Mouse (Mus musculus) hindbrain, embryonic 15.5 days (tissue): ENCODE measurements at regions not wholly inside any gene's neighbourhood (a gene's known extent, or its start where the extent isn't known, plus 50 kb on each side); places are given as distances from the start of the nearest gene placed in this dataset.

Experiments used
- ATAC-seq: fragments of 200-750 bp; cut with Nextera tagmentation; 2 replicates; pipeline ENCODE4 v1.8.0; 2017; ENCODE audit warnings: low read depth, moderate number of reproducible peaks, moderate TSS enrichment; ENCODE audit not compliant: low FRiP score
- H3K27ac ChIP-seq: fragments of 300-500 bp; sonication (generic); replicated peaks from 2 replicates; pipeline ENCODE4 v1.5.1; 2015; ENCODE audit warnings: mild to moderate bottlenecking, inconsistent platforms
- H3K27me3 ChIP-seq: fragments of 300-500 bp; sonication (generic); 2 replicates; pipeline ENCODE4 v1.6.1; 2015; ENCODE audit warnings: control low read depth, inconsistent platforms
- H3K36me3 ChIP-seq: fragments of 300-500 bp; sonication (generic); 2 replicates; pipeline ENCODE4 v1.6.1; 2015; ENCODE audit warnings: control low read depth, inconsistent platforms
- H3K4me1 ChIP-seq: fragments of 300-500 bp; sonication (generic); replicated peaks from 2 replicates; pipeline ENCODE4 v1.6.1; 2015; ENCODE audit warnings: control low read depth, inconsistent platforms
- H3K4me2 ChIP-seq: fragments of 300-500 bp; sonication (generic); 2 replicates; pipeline ENCODE4 v1.6.1; 2015; ENCODE audit warnings: moderate library complexity, mild to moderate bottlenecking, inconsistent platforms
- H3K4me3 ChIP-seq: fragments of 300-500 bp; sonication (generic); 2 replicates; pipeline ENCODE4 v1.5.1; 2015; ENCODE audit warnings: mild to moderate bottlenecking, inconsistent platforms
- H3K9ac ChIP-seq: fragments of 300-500 bp; sonication (generic); 2 replicates; pipeline ENCODE4 v1.6.1; 2015; ENCODE audit warnings: inconsistent platforms
- H3K9me3 ChIP-seq: fragments of 300-500 bp; sonication (generic); 2 replicates; pipeline ENCODE4 v1.6.1; 2016; ENCODE audit warnings: control low read depth, inconsistent platforms
- WGBS: fragments of 180-500 bp; shearing (Covaris S2); methylation state at CpG from one replicate; pipeline ENCODE4 v1.1.7; 2015; 5-methylcytosine and 5-hydroxymethylcytosine counted together

GRCm38 (mm10) chr17:9281891-9282290 is 140.0 kb upstream of the Gm17728 start:
- Histone ChIP-seq H3K4me2 (no peak overlapping the region), H3K9ac (no peak overlapping the region), H3K4me3 (no peak overlapping the region), H3K4me1 (peaks cover 10% of the 10 kb centered on the region), H3K27ac (no peak overlapping the region), H3K27me3 (no peaks in the 10 kb centered on the region), H3K9me3 (no peaks in the 10 kb centered on the region), H3K36me3 (no peaks in the 10 kb centered on the region)
- ATAC-seq, result no peak
- 82% methylated on average over 5 of the region's 5 CpGs for WGBS

DNA sequence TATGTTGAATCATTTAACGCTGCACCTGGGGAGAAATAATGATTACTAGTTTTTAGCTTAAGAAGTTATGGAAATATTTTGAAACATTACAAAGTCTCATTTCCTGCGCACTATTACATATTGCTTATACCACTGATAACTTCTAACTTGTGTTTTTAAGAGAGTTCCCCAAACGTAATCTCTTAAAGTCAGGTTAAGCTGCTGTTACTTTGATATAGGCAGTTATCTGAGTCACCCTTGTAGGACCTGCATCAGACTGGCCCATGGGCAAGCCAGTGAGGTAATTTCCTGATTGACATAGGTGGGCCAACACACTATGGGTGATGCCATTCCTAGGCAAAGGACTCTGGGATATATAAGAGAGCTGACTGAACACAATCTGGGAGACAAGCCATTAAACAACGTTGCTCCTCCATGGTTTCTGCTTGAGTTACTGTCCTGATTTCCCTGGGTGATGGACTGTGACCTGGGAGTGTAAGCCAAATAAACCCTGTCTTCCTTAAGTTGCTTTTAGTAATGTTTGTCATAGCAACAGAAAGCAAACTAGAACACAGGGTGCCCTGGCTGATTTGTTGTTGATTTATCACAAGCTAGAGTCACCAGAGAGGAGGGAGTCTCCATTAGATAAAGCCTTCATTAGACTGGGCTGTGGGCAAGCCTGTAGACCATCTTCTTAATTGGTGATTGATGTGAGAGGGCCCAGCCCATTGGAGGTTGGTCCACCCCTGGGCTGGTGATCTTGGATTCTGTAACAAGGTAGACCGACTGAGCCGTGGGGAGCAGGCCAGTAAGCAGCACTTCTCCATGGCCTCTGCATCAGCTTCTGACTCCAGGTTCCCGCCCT is 139.3 kb upstream of the Gm17728 start:
- Histone ChIP-seq H3K27ac (no peak overlapping the region), H3K36me3 (no peaks in the 10 kb centered on the region), H3K4me2 (no peak overlapping the region), H3K4me1 (peaks cover 10% of the 10 kb centered on the region), H3K27me3 (no peaks in the 10 kb centered on the region), H3K4me3 (no peak overlapping the region), H3K9ac (no peak overlapping the region), H3K9me3 (no peaks in the 10 kb centered on the region)
- ATAC-seq, result no peak
- 90% methylated on average over 7 of the region's 7 CpGs for WGBS

DNA sequence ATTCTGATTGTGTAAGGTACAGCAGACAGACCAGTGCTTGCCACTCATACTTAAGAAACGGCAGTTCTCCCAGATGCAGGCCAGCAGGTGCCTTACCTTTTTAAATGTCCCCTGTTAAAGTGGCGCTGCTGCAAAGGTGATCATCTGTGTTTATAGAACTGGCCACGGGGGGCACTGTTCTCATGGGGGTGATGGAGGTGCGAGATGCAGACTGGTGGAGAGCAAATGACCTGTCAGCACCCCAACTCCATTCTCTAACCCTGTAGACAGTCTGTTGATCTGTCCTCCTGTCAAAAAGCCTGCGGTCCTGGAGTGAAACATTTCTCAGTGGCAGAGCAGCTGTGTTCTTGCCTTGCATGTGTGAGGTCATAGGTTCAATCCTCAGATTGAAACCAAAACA is 135.4 kb upstream of the Gm17728 start:
- ATAC-seq, result no peak
- Histone ChIP-seq H3K9ac (no peak overlapping the region), H3K4me3 (no peak overlapping the region), H3K36me3 (no peaks in the 10 kb centered on the region), H3K27me3 (no peaks in the 10 kb centered on the region), H3K27ac (no peak overlapping the region), H3K4me1 (peaks cover 4% of the 10 kb centered on the region; the same call in 1 of the 2 replicates), H3K4me2 (no peak overlapping the region), H3K9me3 (no peaks in the 10 kb centered on the region)
- 56% methylated on average over 5 of the region's 5 CpGs for WGBS

DNA sequence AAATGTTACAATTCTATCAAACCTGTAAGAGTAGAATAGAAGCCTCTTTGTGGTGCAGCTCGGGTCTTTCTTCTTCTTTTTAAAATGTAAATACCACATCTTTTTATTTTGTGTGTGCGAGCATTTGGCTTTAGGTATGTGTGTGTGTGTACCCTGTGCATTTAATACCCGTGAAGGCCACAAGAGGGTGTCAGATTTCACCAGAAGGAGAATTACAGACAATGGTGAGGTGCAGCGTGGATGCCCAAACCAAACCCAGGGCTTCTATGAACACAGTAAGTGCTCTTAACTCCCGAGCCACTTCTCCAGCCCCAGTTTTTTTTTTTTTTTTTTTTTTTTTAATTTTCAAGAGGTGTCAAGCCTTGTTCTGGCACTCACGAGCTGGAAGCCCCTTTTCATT is 135.0 kb upstream of the Gm17728 start:
- Histone ChIP-seq H3K4me1 (peaks cover 4% of the 10 kb centered on the region; the same call in 1 of the 2 replicates), H3K27me3 (no peaks in the 10 kb centered on the region), H3K36me3 (no peaks in the 10 kb centered on the region), H3K9ac (no peak overlapping the region), H3K27ac (no peak overlapping the region), H3K4me2 (no peak overlapping the region), H3K4me3 (no peak overlapping the region), H3K9me3 (no peaks in the 10 kb centered on the region)
- WGBS, result 71% methylated on average over 6 of the region's 6 CpGs
- ATAC-seq, result no peak

GRCm38 (mm10) chr17:9287682-9288081 is 134.2 kb upstream of the Gm17728 start:
- H3K36me3 ChIP-seq, result no peaks in the 10 kb centered on the region
- H3K27me3 ChIP-seq, result no peaks in the 10 kb centered on the region
- H3K4me2 ChIP-seq, result peak overlapping the region; percentile 16; the same call in 1 of the 2 replicates
- no peak overlapping the region for H3K9ac ChIP-seq
- H3K9me3 ChIP-seq, result no peaks in the 10 kb centered on the region
- H3K27ac ChIP-seq, result no peak overlapping the region
- peaks cover 4% of the 10 kb centered on the region; the same call in 1 of the 2 replicates for H3K4me1 ChIP-seq
- ATAC-seq, result peak; percentile 27; the same call in 1 of the 2 replicates
- H3K4me3 ChIP-seq, result no peak overlapping the region
- WGBS, result 51% methylated on average over 9 of the region's 9 CpGs

GRCm38 (mm10) chr17:9291601-9292000 is 130.3 kb upstream of the Gm17728 start:
- no peak overlapping the region for H3K9ac ChIP-seq
- peaks cover 4% of the 10 kb centered on the region; the same call in 1 of the 2 replicates for H3K4me1 ChIP-seq
- H3K36me3 ChIP-seq, result no peaks in the 10 kb centered on the region
- no peaks in the 10 kb centered on the region for H3K27me3 ChIP-seq
- 35% methylated on average over 4 of the region's 4 CpGs for WGBS
- no peak overlapping the region for H3K4me2 ChIP-seq
- H3K4me3 ChIP-seq, result no peak overlapping the region
- no peak for ATAC-seq
- no peaks in the 10 kb centered on the region for H3K9me3 ChIP-seq
- no peak overlapping the region for H3K27ac ChIP-seq

DNA sequence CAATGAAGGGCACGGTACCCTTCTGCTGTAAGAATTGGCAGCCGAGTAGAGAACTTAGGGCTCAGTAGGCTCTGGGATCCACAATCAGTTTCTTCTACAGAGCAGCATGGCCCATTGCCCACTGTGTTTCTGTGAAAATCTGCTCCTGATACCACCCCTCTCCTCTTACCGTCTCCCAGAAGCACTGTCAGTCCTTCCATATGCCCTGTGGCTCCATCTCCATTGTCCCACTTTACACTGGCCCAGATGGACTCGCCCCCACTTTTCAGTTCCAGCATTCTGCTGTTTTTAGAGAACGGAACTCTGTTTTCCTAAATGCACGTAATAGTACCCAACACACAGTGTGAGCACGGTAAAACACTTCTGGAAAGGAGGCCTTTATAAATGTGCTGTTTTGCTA is 129.6 kb upstream of the Gm17728 start:
- ATAC-seq, result no peak
- Histone ChIP-seq H3K27ac (no peak overlapping the region), H3K4me3 (no peak overlapping the region), H3K9me3 (no peaks in the 10 kb centered on the region), H3K27me3 (no peaks in the 10 kb centered on the region), H3K4me1 (peaks cover 4% of the 10 kb centered on the region; the same call in 1 of the 2 replicates), H3K36me3 (no peaks in the 10 kb centered on the region), H3K4me2 (no peak overlapping the region), H3K9ac (no peak overlapping the region)
- WGBS, result 82% methylated on average over 7 of the region's 7 CpGs

GRCm38 (mm10) chr17:9296371-9296770 is 125.5 kb upstream of the Gm17728 start:
- Histone ChIP-seq H3K4me3 (no peak overlapping the region), H3K36me3 (no peaks in the 10 kb centered on the region), H3K9me3 (no peaks in the 10 kb centered on the region), H3K27me3 (no peaks in the 10 kb centered on the region), H3K9ac (no peak overlapping the region), H3K4me1 (no peaks in the 10 kb centered on the region), H3K4me2 (no peak overlapping the region), H3K27ac (no peak overlapping the region)
- 88% methylated on average over 1 of the region's 1 CpGs for WGBS
- no peak for ATAC-seq

DNA sequence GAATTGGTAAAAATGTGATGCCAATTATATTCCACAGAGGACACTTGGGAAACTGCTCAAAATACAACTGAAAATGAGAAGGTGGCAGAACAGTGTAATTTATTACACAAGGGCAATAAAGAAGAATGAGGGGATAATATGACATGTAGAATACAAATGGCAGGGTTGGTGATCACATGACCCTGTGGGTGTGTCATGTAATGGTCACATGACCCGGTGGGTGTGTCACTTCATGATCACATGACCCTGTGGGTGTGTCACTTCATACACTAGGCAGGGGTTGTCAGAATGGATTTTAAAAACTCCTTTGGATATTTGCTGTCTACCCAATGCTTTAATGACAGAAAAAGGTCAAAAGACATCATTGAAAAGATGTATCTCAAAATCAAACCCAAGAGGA is 123.6 kb upstream of the Gm17728 start:
- Histone ChIP-seq H3K4me1 (no peaks in the 10 kb centered on the region; the same call in 1 of the 2 replicates), H3K36me3 (no peaks in the 10 kb centered on the region), H3K9ac (no peak overlapping the region), H3K27ac (no peak overlapping the region), H3K27me3 (no peaks in the 10 kb centered on the region), H3K4me2 (no peak overlapping the region), H3K4me3 (no peak overlapping the region), H3K9me3 (no peaks in the 10 kb centered on the region)
- ATAC-seq, result no peak
- WGBS, result 93% methylated on average over 1 of the region's 1 CpGs

DNA sequence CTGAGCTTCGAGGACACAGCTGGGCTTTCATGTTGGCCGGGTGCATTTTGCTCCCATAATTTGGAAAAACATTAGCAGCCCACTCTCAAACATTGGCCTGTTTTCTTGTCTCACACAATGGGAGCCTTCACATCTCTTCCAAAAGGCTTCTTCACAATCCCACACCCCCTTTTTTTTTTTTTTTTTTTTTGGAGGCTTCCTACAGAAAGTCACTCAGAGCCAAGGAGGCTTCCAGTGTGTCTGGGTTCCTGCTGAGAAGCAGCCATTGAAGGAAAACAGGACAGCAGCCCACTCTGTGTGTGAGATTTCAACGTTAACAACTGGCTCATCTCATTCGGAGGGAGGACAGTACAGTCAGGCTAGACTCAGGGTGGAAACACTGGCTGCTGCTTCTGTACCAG is 120.8 kb upstream of the Gm17728 start:
- ATAC-seq, result peak; percentile 74

DNA sequence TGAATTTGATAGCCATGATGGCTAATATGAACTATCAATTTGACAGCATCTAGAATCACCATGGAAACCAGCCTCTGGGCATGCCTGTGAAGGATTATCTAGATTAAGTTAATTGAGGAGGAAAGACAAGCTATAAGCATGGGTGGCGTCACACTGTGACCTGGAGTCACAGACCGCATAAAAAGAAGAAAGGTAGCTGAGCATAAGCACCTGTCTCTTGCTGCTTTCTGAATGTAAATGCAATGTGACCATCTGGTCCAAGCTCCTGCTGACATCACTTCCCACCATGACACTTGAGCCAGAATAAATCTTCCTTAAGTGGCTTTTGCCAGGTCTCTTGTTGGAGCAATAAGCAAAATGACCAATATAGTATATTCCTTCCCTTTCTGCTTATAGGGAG is 113.4 kb upstream of the Gm17728 start:
- Histone ChIP-seq H3K9me3 (no peaks in the 10 kb centered on the region), H3K4me1 (no peaks in the 10 kb centered on the region), H3K27ac (no peak overlapping the region), H3K9ac (no peak overlapping the region), H3K27me3 (no peaks in the 10 kb centered on the region), H3K4me3 (no peak overlapping the region), H3K4me2 (no peak overlapping the region), H3K36me3 (no peaks in the 10 kb centered on the region)
- ATAC-seq, result no peak
- WGBS, result 35% methylated on average over 2 of the region's 2 CpGs

More for the DNA sequence above, 120.8 kb upstream of the Gm17728 start:
- Histone ChIP-seq H3K27me3 (no peaks in the 10 kb centered on the region), H3K9me3 (no peaks in the 10 kb centered on the region), H3K4me2 (no peak overlapping the region), H3K4me3 (no peak overlapping the region), H3K4me1 (no peaks in the 10 kb centered on the region; the same call in 1 of the 2 replicates), H3K27ac (peak overlapping the region; percentile 64; the same call in 1 of the 2 replicates), H3K9ac (no peak overlapping the region), H3K36me3 (no peaks in the 10 kb centered on the region)
- 25% methylated on average over 4 of the region's 4 CpGs for WGBS

DNA sequence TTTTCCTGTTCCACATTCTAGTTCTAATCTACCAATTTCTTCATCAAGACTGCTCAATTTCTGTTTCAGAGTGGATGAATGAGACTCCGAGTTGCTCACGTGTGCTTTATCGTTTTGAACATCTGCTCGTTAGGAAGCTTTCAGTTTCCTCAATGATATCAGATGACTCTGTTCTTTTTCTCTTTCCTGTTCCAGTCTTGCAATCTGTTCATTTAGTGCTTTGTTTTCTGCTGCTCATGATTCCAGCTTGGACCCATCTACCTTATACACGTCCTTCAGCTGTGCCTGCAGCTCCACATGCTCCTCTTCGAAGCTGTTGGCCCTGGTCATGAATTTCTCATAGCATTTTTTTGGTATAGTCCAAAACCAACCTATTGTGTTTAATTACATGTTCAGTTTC is 99.1 kb upstream of the Gm17728 start:
- Histone ChIP-seq H3K4me3 (no peak overlapping the region), H3K9me3 (no peaks in the 10 kb centered on the region), H3K27ac (no peak overlapping the region), H3K9ac (no peak overlapping the region), H3K4me1 (no peaks in the 10 kb centered on the region), H3K36me3 (no peaks in the 10 kb centered on the region), H3K4me2 (no peak overlapping the region), H3K27me3 (no peaks in the 10 kb centered on the region)
- 84% methylated on average over 6 of the region's 6 CpGs for WGBS
- no peak for ATAC-seq
